Mouse (Mus musculus) megakaryocyte progenitor cell, adult 5-6 weeks (primary cell): ENCODE results near the gene Arsg. TPM values are rescaled to one million over a fixed set of nuclear protein-coding genes. Genes with fewer than 3 reads are reported as not detected.

Experiments
- ATAC-seq: replicated peaks from 2 replicates; pipeline ENCODE4 v1.8.0; 2016; ENCODE audit warnings: mild to moderate bottlenecking, moderate TSS enrichment, inconsistent platforms; ENCODE audit not compliant: poor library complexity
- total RNA-seq, 2 experiments: library from RNA; stranded (forward) in 1 of 2; stranded (reverse) in 1 of 2; fragments of 157-497, 149-512 nt in 1 of 2; fragments of 200-1000 nt in 1 of 2; gene quantifications; 2 replicates each; pipeline versions ENCODE4 v1.2.3 to v1.2.4; 2015 to 2017

Gene Arsg
- total RNA-seq, 2 experiments from 2014 or later, result 1.5 to 2.9 TPM

DNA sequence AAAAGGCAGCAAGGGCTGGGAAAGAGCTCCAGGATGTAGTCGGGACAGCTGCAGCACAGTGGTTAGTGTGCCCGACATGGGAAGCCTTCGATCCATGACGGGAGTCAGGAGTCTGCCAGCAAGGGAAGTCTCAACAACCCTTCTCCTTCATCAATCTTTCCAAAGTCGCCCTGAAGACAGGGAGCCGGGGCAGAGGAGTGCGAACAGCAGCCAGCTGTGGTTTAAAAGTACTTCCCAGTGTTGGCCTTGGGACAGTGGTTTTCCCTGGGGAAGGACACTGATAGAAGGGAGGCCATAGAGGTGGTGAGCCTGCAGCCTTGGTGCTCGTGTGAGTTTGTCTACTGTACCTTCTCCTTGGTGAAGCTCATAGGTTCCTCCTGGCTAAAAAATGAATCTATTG, 6.2 kb upstream of the Arsg start:
- no peak for ATAC-seq

DNA sequence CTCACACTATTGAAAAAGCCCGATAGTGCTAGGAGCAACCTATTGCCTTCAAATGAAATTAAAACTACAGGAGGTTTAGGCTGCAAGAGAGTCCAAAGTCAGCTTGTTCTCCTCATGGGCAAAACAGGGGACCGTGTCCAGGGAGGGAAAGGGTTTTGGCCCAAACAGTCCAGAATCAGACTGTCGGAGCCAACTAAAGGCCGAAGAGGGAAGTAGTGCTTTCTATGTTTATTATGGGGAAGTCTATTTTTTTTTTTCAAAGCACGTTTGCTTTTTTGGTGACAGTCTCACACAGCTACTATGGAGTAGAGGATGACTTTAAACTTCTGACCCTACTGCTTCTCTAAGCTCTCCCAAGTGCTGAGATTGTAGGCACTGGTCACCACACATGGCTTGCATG, 5.0 kb upstream of the Arsg start:
- no peak for ATAC-seq

DNA sequence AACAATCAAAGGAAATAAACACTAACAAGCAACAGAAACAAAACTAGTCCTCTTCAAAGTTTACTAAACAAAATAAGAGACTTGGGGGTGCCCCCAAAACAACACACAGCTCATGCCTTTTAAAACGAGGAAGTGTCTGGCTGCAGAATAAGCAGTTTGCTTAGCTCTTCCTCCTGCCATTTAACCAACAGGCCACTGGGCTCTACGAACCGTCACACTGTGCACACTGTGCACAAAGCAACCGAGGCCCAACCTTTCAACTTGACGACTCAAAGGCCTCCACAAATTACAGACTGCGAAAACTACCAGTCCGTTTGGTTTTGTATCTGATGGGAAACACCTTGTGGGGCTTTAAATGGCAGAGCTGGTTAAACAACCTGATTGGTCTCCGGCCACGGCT, 3.0 kb upstream of the Arsg start:
- 0 out of 2 replicates have a peak, but pooled peaks have one; percentile 3 for ATAC-seq

DNA sequence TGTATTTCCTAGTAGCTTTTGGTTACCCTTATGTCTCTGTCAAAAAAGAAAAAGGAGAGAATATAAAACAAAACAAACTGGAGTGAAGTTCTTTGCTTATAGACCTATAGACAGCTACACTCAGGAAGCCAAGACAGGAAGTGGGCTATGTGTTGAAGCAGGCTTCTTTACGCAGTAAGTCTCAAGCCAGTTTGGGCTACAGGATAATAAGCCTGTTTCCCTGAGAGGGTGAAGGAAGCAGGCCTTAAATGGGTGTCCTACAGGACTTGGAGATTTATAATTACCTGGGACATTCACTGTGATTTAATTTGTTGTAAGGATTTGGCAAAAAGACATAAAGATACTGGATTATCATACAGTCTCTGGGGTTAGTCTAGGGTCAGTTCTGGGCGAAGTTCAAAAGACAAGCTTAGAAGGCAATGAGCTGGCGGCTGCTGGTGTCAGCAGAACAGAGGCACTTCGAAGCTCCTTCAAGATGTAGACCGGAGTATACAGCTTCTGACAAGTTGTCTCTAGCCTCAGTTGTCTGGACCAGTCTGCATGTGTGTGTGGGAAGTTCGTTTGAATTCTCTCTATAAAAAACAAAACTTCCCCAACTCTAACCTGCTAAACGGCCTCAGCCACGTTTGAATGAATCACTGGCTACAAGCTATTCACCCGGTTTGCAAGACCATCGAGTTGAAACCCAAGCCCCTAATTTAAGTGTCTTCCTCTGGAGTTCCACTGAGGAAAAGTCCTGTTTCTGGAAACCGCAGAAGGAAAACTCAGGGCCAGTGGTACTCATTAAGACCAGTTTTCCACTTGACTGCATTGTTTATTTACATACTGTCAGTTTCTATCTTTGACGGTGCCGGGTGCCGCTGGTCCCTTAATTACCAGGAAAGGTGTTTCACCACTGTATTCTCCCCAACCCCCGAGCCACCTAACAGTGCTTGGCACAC, 2.0 kb upstream of the Arsg start:
- no peak for ATAC-seq

DNA sequence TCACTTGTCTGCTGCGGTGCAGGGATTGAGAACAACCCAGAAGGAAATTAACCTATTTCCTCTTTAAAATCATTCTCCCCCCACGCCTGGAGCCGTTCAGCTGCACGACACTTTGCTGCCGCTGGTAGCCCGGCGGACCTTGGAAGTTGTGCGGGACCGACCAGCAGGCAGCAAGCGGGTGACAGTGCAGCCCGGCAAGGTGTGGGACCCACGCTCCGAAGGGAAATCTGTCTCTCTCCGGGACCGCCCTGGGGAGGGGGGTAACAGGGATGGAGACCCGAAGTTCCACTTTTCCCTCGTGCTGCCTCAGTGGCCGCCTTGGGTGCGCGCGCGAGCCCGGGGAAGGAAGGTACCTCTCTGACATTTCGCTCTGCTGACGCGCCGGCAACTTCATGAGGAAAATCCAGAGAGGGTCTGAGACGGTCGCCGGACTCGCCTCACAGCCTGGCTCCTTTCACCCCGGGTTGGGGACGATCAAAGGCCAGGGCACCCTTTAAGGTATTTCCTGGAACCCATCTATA, 943 bp upstream of the Arsg start:
- peak; percentile 9 for ATAC-seq

DNA sequence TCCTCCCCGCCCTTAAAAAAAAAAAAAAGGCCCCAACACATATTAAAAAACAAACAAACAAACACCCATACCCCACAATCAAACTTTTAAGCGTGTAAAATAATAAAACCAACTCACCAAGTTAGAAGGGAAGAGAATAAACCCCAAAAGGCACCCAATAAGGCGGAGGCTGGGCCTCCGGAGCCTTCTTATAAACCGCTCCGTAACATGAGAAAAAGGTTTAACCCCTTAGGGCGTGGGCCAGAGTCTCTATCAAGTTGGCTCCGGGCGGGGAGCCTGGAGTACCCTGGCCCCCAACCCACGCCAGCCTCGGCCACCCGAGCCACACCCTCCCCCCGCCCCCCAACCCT, 378 bp upstream of the Arsg start:
- no peak for ATAC-seq

DNA sequence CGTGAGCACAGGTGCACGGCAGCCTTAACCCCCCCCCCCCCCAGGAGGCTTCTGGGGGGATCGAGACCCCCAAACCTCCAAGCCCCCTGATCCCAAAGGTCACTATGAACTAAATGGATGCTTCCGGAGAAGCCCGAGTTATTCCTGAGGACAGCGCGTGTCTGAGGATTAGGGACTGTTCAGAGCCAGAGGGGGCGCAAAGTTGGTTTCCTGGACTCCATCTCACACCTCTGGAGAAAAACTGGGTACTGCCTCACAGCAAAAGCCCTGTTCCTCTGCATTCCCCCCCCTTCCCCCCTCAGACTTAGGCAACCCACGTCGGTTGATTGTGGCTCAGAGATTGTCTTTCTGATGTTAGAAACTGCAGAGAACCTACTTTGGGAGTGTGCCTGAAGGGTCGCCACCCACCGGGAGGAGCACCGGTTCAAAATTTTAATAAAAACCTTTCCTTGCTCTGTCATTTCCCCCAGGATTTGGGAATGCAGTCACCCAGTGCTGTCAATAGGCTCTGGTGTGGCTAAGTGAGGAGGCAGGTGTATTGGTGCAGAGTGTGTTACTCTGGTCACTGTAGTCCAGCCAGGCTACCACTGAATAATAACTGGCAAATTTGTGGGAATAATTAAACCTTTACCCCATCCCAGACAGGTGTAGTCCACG, 1.0 kb downstream of the Arsg start:
- peak; percentile 21 for ATAC-seq

DNA sequence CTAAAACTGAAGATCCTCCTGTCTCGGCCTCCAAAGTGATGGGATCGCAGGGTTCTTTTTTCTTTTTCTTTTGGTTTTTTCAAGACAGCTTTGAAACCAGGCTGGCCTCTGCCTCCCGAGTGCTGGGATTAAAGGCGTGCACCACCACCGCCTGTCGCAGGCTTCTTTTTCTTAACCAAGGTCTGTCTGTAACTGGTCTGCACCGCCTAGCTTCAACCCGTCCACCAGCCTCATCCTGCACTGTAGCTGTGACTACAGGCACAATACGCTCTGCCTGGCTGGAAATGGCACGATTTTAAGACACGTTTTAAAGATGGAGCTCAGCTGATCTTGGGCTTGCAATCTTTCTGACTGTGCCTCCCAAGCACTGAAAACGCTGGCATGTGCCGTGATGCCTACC, 1.7 kb downstream of the Arsg start:
- ATAC-seq, result no peak

DNA sequence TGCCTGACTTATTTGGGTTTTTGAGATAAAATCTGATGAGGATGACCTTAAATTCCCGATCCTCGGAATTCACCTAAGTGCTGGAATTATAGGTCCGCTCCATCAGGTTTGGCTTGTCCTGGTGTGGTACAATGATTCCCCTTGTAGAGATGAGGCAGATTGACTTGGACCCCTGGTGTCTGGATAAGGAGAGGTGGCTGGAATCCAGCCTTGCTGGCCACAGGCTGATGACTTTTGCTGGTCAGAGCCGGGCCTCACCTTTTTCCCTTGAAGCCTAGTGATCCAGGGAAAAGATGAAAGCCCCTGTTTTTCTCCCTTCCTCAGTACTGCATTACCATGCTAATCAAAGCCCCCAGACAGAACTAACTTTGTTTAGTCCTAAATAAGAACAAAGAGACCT, 2.5 kb downstream of the Arsg start:
- no peak for ATAC-seq

DNA sequence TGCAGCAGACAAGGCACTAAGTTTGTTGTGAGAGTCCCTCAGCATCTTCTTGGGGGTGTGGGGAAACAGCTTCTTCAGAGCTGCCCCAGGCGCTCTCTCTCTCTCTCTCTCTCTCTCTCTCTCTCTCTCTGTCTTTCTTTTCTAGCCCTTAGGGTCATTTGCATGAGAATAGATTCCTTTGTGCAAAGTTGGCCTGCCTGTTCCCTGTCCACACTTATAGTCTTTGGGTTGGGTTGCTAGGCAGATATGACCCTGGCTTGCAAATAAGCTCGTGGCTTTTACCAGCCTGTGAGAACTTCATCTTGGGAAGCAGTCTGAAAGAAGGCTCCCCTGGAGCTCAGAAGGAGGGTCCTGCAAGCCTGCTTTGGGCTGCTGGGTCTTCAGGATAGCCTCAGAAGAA, 3.1 kb downstream of the Arsg start:
- ATAC-seq, result no peak

DNA sequence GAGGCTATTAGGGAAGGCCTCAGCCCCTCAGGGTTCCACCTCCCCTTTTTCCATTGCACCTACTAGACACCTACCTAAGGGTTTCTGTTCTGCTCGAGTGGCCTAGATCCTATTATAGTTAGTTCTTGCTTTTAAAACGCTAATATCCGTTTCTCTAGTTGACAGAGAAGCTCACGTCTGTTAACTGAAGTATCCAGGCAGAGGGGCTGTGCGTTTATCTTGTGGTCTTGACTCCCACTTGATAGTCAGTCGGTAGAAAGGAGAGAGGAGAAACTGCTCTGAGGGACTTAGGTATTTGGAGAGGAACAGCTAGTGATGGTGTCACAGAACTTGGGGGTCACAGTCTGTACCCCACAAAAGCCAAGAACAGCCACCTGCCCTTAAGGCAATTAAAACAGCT, 3.5 kb downstream of the Arsg start:
- ATAC-seq, result no peak

DNA sequence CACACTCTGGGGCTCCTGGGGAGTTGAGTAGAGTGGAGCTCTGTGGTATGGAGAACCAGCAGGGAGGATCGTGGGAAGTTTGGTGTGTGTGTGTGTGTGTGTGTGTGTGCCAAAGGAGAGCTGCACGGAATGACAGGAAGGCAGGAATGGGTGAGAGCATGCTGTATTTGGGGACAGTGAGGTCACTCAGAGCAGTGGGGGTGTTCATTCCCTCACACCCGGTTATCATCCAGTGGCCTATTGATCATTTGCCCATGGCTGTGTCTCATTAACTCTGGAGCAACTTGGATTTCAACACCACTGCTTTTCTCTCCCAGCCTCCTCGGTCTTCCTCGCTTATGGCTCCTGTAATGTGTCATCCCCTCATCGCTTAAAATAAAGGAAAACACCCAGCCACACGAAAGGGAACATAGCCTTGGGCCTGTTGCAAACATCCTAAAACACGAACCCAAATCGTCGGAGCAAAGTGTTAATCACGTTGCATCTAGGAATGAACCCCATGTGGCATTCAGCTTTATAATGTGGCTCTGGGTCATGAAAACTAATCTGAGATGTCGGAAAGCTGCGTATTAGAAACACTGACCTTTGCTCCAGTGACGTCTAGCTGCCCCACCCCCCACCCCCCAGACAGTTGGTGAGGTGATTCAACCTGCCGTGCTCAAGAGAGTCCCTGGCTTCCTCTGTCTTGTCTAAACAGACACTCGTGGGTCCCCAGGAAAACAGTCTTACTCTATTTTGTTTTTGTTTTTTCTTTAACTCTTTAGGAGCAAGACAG, 4.6 kb downstream of the Arsg start:
- no peak for ATAC-seq

DNA sequence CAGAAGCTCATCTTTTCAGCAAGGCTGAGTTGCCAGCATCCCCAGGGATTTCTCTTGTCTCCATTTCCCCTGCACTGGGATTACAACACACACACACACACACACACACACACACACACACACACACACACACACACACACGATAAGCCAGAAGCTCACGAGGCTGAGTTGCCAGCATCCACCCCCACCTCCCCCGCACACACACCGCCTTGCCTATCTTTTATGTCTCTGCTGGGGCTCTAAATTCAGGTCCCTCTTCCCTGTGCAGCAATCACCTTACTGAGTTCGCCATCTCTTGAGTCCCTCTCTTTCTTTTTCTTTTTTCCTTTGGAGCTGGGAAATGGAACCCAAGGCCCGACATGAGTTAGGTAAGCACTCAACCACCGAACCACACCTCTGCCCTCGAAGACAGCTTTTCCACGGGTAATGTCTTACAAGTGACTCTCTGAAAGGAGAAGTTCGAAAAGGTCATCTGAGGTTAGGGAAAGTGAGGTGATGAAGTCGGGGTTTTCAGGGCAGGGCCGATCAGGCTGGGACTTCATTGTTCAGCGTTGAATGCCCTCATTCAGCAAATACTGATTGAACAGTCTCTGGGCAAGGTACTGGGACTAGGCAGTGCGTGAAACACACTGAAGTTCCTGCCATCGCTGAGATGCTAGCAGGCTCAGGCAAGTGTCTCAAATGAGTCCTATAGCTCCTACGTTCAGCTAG, 6.6 kb downstream of the Arsg start:
- peak; percentile 71 for ATAC-seq

DNA sequence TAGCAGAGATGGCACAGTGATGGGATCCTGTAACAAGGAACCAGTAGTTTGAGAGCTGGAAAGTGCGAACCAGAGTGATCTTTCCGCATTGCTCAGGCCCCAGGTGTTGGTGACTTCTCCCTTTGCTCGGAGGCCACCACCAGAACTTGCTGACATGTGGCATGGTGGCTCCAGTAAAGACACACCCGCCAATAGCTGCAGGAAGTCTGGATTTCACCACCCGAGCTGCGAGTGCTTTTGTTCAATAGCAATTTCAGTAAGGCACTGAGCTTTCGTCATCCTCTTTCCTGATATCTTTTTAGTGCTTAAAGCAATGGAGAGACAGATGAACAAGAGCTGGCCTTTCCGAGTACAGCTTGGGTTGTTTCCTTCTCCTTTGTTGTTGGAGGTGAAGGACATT, 7.3 kb downstream of the Arsg start:
- ATAC-seq, result peak; percentile 68

DNA sequence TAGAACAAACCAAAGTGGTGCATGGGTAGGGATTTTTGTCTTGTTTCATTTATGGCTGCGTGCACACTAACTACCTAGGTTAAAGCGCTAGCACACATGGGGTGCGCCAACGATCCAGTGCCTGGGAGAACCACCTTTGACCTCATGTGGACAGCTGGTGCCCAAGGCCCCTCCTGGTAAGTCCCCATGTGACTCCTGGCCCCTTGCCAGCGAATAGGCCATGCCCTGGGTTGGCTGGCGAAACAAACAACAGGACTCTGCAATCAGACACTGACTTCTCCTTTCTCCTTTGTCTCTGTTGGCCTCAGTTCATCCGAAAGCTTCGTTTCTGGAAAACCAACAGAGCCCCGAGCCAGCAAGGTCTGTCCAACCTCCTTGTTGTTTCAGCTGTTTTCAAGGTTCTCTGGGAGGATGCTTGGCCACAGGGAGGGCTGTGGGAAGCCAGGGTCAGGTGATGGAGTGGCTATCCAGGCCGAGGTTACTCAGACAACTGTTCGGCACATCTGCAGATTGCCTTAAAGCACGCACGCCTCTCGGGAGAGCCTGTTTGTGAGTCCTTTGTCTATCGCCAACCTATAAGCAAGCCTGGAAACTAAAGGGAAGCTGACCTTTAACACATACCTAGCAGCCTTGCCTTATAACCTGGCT, 12.3 kb downstream of the Arsg start:
- ATAC-seq, result peak; percentile 45

DNA sequence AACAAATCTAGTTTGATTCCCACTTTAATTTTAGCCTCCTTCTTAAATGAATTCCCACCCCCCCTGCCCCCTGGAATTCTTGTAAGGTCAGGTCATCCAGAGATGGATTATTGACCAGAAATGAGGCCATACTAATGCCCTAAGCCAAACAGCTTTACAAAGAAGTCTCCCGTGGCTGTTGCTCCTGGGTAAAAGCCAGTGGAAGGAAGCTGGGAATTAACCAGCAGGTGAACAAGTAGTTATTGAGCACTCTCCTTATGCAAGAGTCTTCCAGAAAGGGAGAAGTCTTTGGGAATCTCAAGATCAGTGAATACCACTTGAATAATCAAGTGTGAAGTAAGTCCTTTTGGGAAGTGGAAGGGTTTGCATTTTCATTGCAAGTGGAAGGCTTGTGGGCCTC, 13.9 kb downstream of the Arsg start:
- ATAC-seq, result no peak

DNA sequence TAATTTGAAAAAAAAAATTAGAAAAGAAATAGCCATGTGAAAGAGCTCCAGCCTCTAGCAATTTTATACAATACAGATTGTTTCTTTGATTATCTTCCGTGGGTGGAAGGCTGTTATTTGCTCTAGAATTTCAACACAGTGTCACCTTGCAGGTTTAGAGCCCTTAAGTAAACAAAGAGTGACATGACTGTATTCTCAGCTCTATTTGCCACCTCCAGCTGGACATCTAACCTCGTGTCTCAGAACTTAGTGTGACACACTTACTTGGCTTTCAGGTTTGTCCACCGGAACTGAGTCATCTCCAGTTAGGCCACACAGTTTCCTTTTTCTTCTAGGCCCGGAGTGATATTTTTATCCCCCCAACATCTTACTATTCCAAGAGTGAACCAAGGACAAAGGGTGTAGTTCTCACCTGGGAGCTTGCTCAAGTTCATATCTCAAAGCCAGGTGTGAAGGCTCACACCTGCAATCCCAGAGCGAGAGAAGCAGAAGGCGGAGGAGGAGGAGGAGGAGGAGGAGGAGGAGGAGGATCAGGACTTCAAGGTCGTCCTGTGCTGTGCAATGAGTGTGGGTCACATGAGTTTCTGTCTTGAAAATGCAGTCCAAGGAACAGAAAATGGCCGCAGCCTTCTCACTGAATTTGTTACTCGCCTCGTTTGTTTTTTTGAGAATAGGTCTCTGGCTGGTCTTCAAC, 15.0 kb downstream of the Arsg start:
- ATAC-seq, result peak; percentile 33; the same call in 1 of the 2 replicates

DNA sequence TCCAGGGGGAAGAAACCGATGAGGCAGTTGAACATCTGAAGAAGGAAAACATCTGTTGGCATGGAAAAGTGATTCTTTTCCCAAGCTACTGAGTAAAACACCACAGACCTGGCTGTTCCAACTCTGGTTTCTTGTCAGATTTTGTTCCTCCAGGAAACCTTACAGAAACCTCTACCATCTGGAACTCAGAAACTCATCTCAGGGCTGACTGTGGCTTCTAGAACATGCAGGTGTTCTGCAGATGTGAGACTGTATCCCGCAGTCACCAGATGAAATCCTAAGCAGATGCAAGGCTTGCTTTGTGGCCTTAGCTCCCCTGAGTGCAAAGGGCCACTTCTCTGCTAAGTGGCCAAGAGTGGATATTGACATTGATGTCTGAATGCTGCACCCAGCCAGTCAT, 16.6 kb downstream of the Arsg start:
- no peak for ATAC-seq

DNA sequence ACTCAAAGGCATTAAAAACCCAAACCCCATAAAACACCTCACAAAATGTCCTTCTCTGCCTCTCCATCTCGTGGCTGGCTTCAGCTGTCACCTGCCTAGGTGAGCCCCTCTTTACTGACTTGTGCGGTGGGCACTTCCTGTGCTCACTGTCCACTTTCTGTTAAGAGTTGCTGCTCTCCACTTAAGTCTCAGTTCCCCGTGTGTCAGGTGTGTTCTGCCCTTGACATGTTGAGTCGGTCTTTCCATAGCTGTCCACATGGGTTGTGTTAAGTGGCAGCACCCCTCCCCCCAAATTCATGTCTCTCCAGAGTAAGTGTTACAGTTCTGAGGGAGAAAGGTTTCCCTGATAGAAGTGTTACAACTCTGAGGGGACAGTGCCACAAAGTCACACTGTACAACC, 18.7 kb downstream of the Arsg start:
- no peak for ATAC-seq
